Mouse (Mus musculus): Measurements from ENCODE around the gene Rpa1. TPM values are rescaled to one million over a fixed set of nuclear protein-coding genes. Genes with fewer than 3 reads are reported as not detected.
"Not testable (repeated sequence)": the region's sequence is repeated elsewhere in the genome, so short reads cannot be mapped to it uniquely, and the experiment has no call there.

Gene Rpa1
- total RNA-seq, 2 experiments from 2014 or later: 58.0 to 63.5 TPM

- intact Hi-C loops (cut with DNase I): no loop called here
- no peak for DNase-seq (ENCODE audit: low spot score)
Measured at GRCm38 (mm10) chr11:75325116-75325968, 22.8 kb downstream of the Rpa1 start.

- intact Hi-C loops (cut with DNase I): no loop called here
Measured at GRCm38 (mm10) chr11:75324433-75324832, 23.7 kb downstream of the Rpa1 start.

DNA sequence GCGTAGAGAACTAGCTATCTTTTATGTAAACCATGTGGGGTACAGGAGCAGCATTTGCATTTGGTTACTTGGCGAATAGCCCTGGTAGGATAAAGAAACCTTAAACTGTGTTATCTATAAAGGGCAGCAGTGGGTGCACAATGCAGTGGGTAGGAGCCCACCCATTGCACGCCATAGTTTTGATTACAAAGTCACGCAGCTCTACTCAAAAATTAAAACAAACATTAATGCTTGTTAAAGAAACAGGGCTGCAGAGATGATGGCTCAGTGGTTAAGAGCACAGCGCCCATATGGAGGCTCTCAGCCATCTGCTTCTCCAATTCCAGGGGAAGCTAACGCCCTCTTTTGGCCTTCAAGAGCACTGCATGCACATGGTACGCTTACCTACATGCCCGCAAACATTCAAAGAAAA, 24.8 kb downstream of the Rpa1 start:
- DNase-seq (ENCODE audit: low spot score): no peak
- intact Hi-C loops (cut with DNase I): no loop called here

More at GRCm38 (mm10) chr11:75324433-75324832, 23.7 kb downstream of the Rpa1 start:
- no peak for DNase-seq (ENCODE audit: low spot score)

DNA sequence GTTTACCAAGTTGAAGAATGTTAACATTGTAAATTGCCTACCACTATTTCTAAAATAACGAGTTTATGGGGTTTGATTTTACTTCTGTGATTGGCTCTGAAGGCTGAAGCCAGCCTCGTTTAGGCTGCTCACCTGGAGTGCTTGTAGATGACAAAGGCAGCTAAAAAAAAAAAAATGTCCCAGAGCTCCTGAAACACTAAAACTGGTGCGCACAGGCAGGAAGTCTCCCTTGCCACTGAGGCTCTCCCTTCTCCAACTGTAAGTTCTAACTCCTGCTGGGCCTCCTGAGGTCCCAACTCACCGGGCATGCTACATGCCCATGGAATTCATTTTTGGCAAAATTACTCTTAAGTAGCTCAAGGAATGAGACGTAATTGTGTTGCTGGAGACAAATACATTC, 28.9 kb downstream of the Rpa1 start:
- no peak for DNase-seq (ENCODE audit: low spot score)
- intact Hi-C loops (cut with DNase I): no loop called here

- no peak for DNase-seq (ENCODE audit: low spot score)
- intact Hi-C loops (cut with DNase I): no loop called here
Measured at GRCm38 (mm10) chr11:75318351-75319221, 29.5 kb downstream of the Rpa1 start.

DNA sequence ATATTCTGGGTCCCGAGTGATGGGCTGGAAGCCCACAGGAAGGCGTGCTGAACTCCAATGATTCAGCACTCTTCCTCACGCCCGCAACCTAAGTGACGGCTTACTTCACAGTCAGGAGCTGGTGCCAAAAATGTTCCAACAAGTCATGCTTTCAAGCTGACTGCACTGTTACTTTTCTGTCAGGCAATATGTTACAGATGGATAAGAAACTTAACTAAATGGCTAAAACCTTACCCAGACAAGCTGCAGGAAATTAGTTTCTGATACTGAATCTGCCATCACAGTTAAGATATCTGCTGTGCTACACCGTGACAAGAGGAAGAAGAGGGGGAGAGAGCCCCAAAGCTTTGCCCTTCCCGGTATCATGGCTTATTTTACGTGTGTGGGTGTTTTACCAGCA, 34.3 kb downstream of the Rpa1 start:
- intact Hi-C loops (cut with DNase I): no loop called here

DNA sequence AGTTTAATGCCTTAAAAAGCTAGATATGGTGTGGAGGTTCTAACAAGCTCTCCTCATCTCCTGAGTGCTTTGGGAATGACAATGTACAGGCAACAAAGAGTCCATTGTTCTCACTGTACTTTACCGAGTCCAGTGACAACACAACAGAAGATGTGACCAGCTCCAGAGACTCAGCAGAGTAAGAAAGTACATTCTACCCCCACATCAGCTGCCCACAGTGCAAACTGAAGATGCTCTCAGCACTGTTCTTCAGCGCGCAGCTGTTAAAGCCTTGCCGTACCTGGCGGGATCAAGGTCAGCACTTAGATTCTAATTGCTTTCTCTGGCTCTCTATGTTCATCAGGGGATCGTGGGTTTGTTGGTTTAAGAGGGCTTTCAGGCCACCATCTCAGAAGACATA, 36.4 kb downstream of the Rpa1 start:
- no peak for DNase-seq (ENCODE audit: low spot score)
- intact Hi-C loops (cut with DNase I): no loop called here

More for the DNA sequence above, 34.3 kb downstream of the Rpa1 start:
- DNase-seq (ENCODE audit: low spot score): no peak

DNA sequence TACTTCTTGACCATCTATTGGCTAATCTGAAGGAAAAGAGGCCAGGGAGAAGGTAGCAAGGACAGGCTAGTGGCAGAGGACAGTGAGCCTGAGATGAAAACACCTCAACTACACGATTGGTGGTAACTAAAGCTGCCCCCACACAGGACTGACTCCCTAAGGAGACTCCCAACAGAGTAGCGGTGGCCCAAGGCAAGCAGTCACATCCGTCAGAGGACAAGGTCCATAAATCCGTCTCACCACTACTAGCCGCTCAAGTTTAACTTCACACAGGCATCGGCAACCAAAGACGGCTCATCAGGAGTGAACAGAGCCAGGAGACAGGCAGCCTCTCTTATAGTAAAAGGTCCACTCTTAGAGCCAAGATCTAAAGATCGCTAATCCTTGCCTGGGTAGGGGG, 37.3 kb downstream of the Rpa1 start:
- no peak for DNase-seq (ENCODE audit: low spot score)
- intact Hi-C loops (cut with DNase I): no loop called here

DNA sequence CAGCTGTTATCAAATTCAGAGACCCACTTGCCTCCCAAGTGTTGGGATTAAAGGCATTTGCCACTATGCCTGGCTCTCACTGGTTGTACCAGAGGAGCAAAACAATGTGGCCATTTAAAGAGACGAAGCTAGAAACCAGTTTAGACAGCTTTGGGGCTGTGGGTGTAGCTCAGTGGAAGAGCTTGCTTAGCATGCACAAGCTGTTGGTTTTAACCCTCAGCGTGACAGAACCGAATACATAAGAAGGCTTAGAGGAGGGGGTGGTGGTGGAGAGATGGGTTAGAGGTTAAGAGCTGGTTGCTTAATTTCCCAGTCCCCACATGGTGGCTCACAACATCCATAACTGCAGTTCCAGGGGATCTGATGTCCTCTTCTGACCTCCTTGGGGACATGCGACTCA, 39.5 kb downstream of the Rpa1 start:
- DNase-seq (ENCODE audit: low spot score): no peak
- intact Hi-C loops (cut with DNase I): no loop called here

- intact Hi-C loops (cut with DNase I): no loop called here
Measured at GRCm38 (mm10) chr11:75304797-75305196, 43.3 kb downstream of the Rpa1 start.

DNA sequence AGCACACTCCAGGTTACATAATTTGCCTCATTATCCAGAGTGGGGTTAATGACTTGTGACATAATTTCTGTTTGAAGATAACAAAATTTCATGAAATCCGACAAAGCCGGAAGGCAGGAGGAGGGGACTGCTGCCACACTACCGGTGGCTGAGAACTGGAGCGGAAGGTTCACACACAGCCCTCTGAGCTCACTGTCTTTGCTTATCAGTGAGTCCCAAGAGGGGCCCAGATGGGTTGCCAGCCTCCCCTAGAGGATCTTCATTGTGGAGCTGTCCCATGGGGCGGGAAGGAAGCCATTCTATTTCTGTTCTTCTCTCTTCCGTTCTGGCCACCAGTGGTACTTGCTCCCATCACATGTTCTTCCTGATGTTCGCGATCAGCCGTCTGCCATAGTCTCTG, 47.2 kb downstream of the Rpa1 start:
- no peak for DNase-seq (ENCODE audit: low spot score)
- intact Hi-C loops (cut with DNase I): no loop called here

More at GRCm38 (mm10) chr11:75304797-75305196, 43.3 kb downstream of the Rpa1 start:
- DNase-seq (ENCODE audit: low spot score): no peak

GRCm38 (mm10) chr11:75299786-75300185, 48.3 kb downstream of the Rpa1 start:
- no peak for DNase-seq (ENCODE audit: low spot score)
- intact Hi-C loops (cut with DNase I): no loop called here

- intact Hi-C loops (cut with DNase I): no loop called here
- no peak for DNase-seq (ENCODE audit: low spot score)
Measured at GRCm38 (mm10) chr11:75298491-75298890, 49.6 kb downstream of the Rpa1 start.

DNA sequence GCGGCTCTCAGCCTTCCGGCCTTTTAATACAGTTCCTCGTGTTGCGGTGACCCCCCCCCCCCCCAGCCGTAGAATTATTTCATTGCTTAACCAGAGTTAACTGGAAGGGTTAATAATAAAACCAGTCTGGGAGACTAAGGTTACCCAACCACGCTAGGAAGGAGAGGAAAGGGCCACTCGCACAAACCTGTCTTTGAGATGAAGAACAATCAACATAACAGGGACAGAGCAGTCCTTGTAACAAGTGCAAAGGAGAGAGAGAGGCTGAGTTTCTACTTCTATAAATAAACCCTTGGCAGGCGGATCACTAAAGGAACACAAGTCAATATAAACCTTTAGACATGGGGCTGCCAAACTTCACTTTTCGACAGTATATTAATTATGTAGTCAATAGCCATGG, 50.5 kb downstream of the Rpa1 start:
- DNase-seq (ENCODE audit: low spot score): no peak
- intact Hi-C loops (cut with DNase I): no loop called here

GRCm38 (mm10) chr11:75296406-75297005, 51.6 kb downstream of the Rpa1 start:
- no peak for DNase-seq (ENCODE audit: low spot score)
- intact Hi-C loops (cut with DNase I): no loop called here

- intact Hi-C loops (cut with DNase I); DNase-seq (ENCODE audit: low spot score): not testable (repeated sequence)
Measured at GRCm38 (mm10) chr11:75295534-75295933, 52.6 kb downstream of the Rpa1 start.

- intact Hi-C loops (cut with DNase I): loop anchor here (5.0 kb wide), 2 partner anchors 63 to 348 kb away; no protein-coding TSS in a partner anchor
- no peak for DNase-seq (ENCODE audit: low spot score)
Measured at GRCm38 (mm10) chr11:75294862-75295261, 53.3 kb downstream of the Rpa1 start.

DNA sequence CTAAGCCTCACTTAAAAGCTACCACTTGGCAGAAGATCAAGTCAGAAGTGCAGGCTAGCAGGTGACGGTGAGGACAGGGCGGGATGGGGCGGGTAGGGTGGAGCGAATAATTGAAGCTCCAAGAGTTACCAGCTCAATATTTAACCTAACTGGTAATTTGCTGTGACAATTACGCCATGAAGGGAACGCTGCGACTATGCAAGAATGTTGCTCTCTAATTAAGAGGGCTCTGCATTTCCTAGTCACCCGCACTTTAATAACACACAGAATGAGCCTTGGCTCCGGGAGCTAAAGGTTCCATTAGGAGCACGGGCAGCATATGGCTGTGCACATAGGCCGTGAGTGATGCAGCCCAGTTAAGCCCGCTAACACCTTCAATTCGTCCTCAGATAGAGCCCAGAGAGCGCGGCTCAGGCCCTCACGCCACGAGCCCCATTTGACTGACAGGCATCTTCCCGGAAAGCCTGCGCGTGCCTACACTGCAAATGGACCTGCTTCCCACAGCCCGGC, 54.2 kb downstream of the Rpa1 start:
- DNase-seq (ENCODE audit: low spot score): no peak
- intact Hi-C loops (cut with DNase I): loop anchor here (5.0 kb wide), 2 partner anchors 62 to 347 kb away; no protein-coding TSS in a partner anchor

GRCm38 (mm10) chr11:75292281-75292680, 55.8 kb downstream of the Rpa1 start:
- no peak for DNase-seq (ENCODE audit: low spot score)
- intact Hi-C loops (cut with DNase I): loop anchor here (5.0 kb wide), 2 partner anchors 60 to 345 kb away; no protein-coding TSS in a partner anchor

Measured in heart, postnatal 25 days (tissue).